Mouse (Mus musculus) kidney, adult 2 months (tissue): Measurements from ENCODE around the gene Tspan12. TPM values are rescaled to one million over a fixed set of nuclear protein-coding genes. Genes with fewer than 3 reads are reported as not detected.

Source experiments
- DNase-seq: peaks from one replicate; pipeline ENCODE4 v3.0.0; 2021
- H3K27ac ChIP-seq: fragments of 200-500 bp; 2 replicates; pipeline ENCODE4 v1.5.1; 2012; ENCODE audit warnings: low read depth, low read length, control low read depth, inconsistent platforms; ENCODE audit not compliant: insufficient read depth
- H3K27me3 ChIP-seq: fragments of 200-500 bp; replicated peaks from 2 replicates; pipeline ENCODE4 v1.6.1; 2012; ENCODE audit warnings: mild to moderate bottlenecking, moderate library complexity, low read length, inconsistent platforms; ENCODE audit not compliant: control insufficient read depth, insufficient read depth
- H3K36me3 ChIP-seq: fragments of 200-500 bp; 2 replicates; pipeline ENCODE4 v1.6.1; 2012; ENCODE audit warnings: mild to moderate bottlenecking, moderate library complexity, low read length, inconsistent platforms; ENCODE audit not compliant: control insufficient read depth, insufficient read depth
- H3K4me1 ChIP-seq: fragments of 200-500 bp; 2 replicates; pipeline ENCODE4 v1.6.1; 2011; ENCODE audit warnings: low read length; ENCODE audit not compliant: control insufficient read depth, insufficient read depth
- H3K4me3 ChIP-seq: fragments of 200-500 bp; 2 replicates; pipeline ENCODE4 v1.5.1; 2011; ENCODE audit warnings: mild to moderate bottlenecking, low read depth, low read length, control low read depth; ENCODE audit not compliant: insufficient read depth
- CTCF ChIP-seq: fragments of 200-500 bp; conservative IDR thresholded peaks from 2 replicates; pipeline ENCODE4 v1.5.1; 2011; ENCODE audit warnings: low read depth, mild to moderate bottlenecking, control low read depth, low read length, moderate library complexity, mixed read lengths; ENCODE audit not compliant: insufficient read depth, insufficient read length
- POLR2A ChIP-seq: fragments of 200-500 bp; IDR thresholded peaks from one replicate; pipeline ENCODE4 v1.6.1; 2011; ENCODE audit warnings: low read depth, low read length, control low read depth
- WGBS: fragments of 180-500 bp; shearing (Covaris S2); methylation state at CpG from one replicate; pipeline ENCODE4 v1.1.7; 2018; 5-methylcytosine and 5-hydroxymethylcytosine counted together
- polyA plus RNA-seq: library from polyadenylated mRNA; depleted of rRNA; stranded (reverse); fragments of >200 nt; gene quantifications from 2 replicates; pipeline ENCODE4 v1.2.3, GENCODE M21; 2012; rRNA removed

Gene Tspan12
- polyA plus RNA-seq, 1 experiment, result 21.7 TPM

DNA sequence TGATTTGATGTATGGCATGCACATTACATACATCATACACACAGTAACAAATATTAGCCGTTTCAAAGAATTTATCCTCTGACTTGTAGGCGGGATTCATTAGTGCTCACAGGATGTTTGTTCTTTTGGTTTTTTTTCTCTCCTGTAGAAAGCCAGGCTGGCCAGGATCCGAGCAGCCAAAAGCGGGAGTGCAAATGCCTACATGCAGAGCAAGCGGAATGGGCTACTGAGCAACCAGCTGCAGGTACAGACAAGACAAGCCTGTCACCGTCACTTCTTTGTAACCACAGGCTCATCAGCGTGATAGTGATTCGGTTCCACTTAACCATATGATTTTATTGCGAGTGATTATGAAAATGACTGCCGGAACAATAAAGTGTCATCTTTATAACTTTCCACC, 130.1 kb downstream of the Tspan12 start:
- WGBS, result 78% methylated on average over 10 of the region's 10 CpGs
- DNase-seq, result no peak
- TF ChIP-seq CTCF (no peak), POLR2A (no peak)

More for the DNA sequence above, 130.1 kb downstream of the Tspan12 start:
- no peaks in the 10 kb centered on the region for H3K27me3 ChIP-seq
- no peaks in the 10 kb centered on the region for H3K36me3 ChIP-seq
- no peak overlapping the region for H3K27ac ChIP-seq
- no peaks in the 10 kb centered on the region for H3K4me1 ChIP-seq
- no peak overlapping the region for H3K4me3 ChIP-seq

Other genes starting within 250 kb of the Tspan12 start
- gene Ing3, start 97.1 kb upstream of the Tspan12 start, polyA plus RNA-seq, result 10.9 and 11.0 TPM in 2 replicates
- 5.9 and 6.2 TPM in 2 replicates for gene Cped1, start 133.4 kb upstream of the Tspan12 start, polyA plus RNA-seq